Mouse (Mus musculus): ENCODE results near the gene Adra2a.

DNA sequence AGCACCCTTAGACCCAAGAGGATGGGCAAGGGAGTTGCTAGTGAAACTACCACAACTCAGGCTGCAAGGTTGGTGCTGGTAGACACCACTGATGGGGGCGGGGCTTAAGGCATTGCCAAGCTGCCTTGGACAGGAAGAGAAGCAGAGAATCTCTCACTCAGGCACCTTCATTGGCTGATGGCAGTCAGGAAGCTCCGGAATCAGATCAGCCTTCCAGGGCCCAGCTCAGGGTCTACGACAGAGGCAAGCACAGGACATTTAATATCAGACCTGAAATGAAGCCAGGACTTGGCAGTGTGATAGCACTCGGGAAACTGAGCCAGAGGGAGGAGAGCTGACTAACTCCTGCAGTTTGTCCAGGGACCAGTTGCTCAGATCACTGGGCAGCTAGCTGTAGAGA is 7.7 kb downstream of the Adra2a start:
- TF ChIP-seq CTCF (IDR thresholded peaks at IDR 0.05; ENCODE audit: borderline replicate concordance, control insufficient read depth, extremely low read depth, insufficient read depth, low read length, poor library complexity) (no peak), POLR2A (IDR thresholded peaks at IDR 0.05; ENCODE audit: control insufficient read depth, extremely low read depth, insufficient read depth, low read length, poor library complexity) (no peak)

Measured in thymus, adult 2 months (tissue).